9 mouse cellular contexts compared by ENCODE assay signal in genomic region chr9:21032491-21032890, GRCm38 (mm10). TPM values are rescaled to one million over a fixed set of nuclear protein-coding genes. Genes with fewer than 3 reads are reported as not detected.
DNase-seq lines count a peak whose midpoint lies in the region; ATAC-seq and TF ChIP-seq lines count a peak whose summit lies in the region.
"Had no signal": no experiment of that assay in that cellular context is flagged by ENCODE, and none has a peak within 500 bp of the region (broad histone marks: within the 10 kb centered on the region; RNA-seq: fewer than 3 reads in every experiment).

No protein-coding gene starts in this region.

- H3K36me3 ChIP-seq in ES-Bruce4 (ENCODE audit: control insufficient read depth, insufficient read depth, low read length, poor library complexity, severe bottlenecking) = no peaks in the 10 kb centered on the region
- H3K36me3 ChIP-seq in heart, embryonic 16.5 days (ENCODE audit: control insufficient read depth, insufficient read depth) = no peaks in the 10 kb centered on the region
- H3K36me3 ChIP-seq in liver, embryonic 16.5 days (ENCODE audit: control insufficient read depth, insufficient read depth) = no peaks in the 10 kb centered on the region

- H3K9ac ChIP-seq in ES-Bruce4 (ENCODE audit: low read depth, poor library complexity, severe bottlenecking) = peak overlapping the region; percentile 47
- no peak overlapping the region; the same call in 1 of the 2 replicates for H3K9ac ChIP-seq in heart, embryonic 16.5 days (ENCODE audit: low read length)
- peak overlapping the region; percentile 66 for H3K9ac ChIP-seq in liver, embryonic 16.5 days (ENCODE audit: low read depth, low read length)

- peak; percentile 89 for DNase-seq in heart, adult 11 months
- no peak for DNase-seq in heart, adult 18-20 months
- DNase-seq in cerebellum, adult 9-10 months = no peak
- DNase-seq in cerebellum, postnatal 36 days = no peak

- H3K27ac ChIP-seq in ES-Bruce4 (ENCODE audit: insufficient read depth, low read length) = no peak overlapping the region
- H3K27ac ChIP-seq in heart, embryonic 16.5 days (ENCODE audit: low read length) = no peak overlapping the region
- no peak overlapping the region for H3K27ac ChIP-seq in liver, embryonic 16.5 days (ENCODE audit: low read length)

- no peaks in the 10 kb centered on the region; the same call in 1 of the 2 replicates for H3K27me3 ChIP-seq in ES-Bruce4 (ENCODE audit: control insufficient read depth, insufficient read depth, low read length, poor library complexity, severe bottlenecking)
- H3K27me3 ChIP-seq in heart, embryonic 16.5 days (ENCODE audit: control insufficient read depth, insufficient read depth, low read length) = peaks cover 55% of the 10 kb centered on the region
- peaks cover 58% of the 10 kb centered on the region for H3K27me3 ChIP-seq in liver, embryonic 16.5 days (ENCODE audit: control insufficient read depth, insufficient read depth, low read depth, low read length)

- TF ChIP-seq POLR2A in ES-Bruce4 (IDR thresholded peaks at IDR 0.05; ENCODE audit: insufficient read depth, low read length) = no peak

- H3K9me3 ChIP-seq in ES-Bruce4 (replicated peaks; ENCODE audit: control insufficient read depth, insufficient read depth, low read length, poor library complexity, severe bottlenecking) = no peaks in the 10 kb centered on the region
- no peaks in the 10 kb centered on the region for H3K9me3 ChIP-seq in heart, embryonic 16.5 days (replicated peaks; ENCODE audit: control insufficient read depth, low read length)
- no peaks in the 10 kb centered on the region for H3K9me3 ChIP-seq in liver, embryonic 16.5 days (replicated peaks; ENCODE audit: control insufficient read depth, low read length)

- H3K4me3 ChIP-seq in ES-Bruce4 (ENCODE audit: low read depth, low read length) = peak overlapping the region; percentile 73
- peak overlapping the region; percentile 62 for H3K4me3 ChIP-seq in heart, embryonic 16.5 days (ENCODE audit: low read length)
- peak overlapping the region; percentile 76 for H3K4me3 ChIP-seq in liver, embryonic 16.5 days (ENCODE audit: low read depth, low read length)

- peaks cover 3% of the 10 kb centered on the region for H3K4me1 ChIP-seq in ES-Bruce4 (ENCODE audit: control insufficient read depth, insufficient read depth, low read length)
- peaks cover 50% of the 10 kb centered on the region for H3K4me1 ChIP-seq in heart, embryonic 16.5 days (ENCODE audit: control insufficient read depth, insufficient read depth, low read length)
- H3K4me1 ChIP-seq in liver, embryonic 16.5 days (ENCODE audit: control insufficient read depth, low read depth, low read length) = peaks cover 57% of the 10 kb centered on the region

- no peak for TF ChIP-seq EP300 in ES-Bruce4 (IDR thresholded peaks at IDR 0.05; ENCODE audit: insufficient read depth, low read depth, low read length)

- no peak for TF ChIP-seq CTCF in ES-Bruce4 (IDR thresholded peaks at IDR 0.05; ENCODE audit: low read depth, low read length)

- 3% methylated on average over 7 of the region's 7 CpGs for WGBS in heart, embryonic 16.5 days
- 1% methylated on average over 7 of the region's 7 CpGs for WGBS in liver, embryonic 16.5 days (ENCODE audit: insufficient replicate concordance)

- peak overlapping the region; percentile 95 for H3K4me2 ChIP-seq in heart, embryonic 16.5 days (ENCODE audit: low read depth, low read length)
- H3K4me2 ChIP-seq in liver, embryonic 16.5 days (ENCODE audit: low read depth, low read length) = peak overlapping the region; percentile 99

- no peak for ATAC-seq in heart, embryonic 16.5 days (replicated peaks; ENCODE audit: extremely low read depth, insufficient read depth, low FRiP score)
- ATAC-seq in liver, embryonic 16.5 days (ENCODE audit: low read depth) = no peak
- ATAC-seq in activated CD4-positive, CD25-positive, alpha-beta regulatory T cell, adult 4 months = no peak

RNA-seq across cellular contexts. Expression of gene Icam5, which starts 0.6 kb away (rescaled TPM):
- not detected for total RNA-seq in heart, adult 18-20 months (2021)
- 0.94 and 1.3 TPM in 2 replicates for polyA plus RNA-seq in ES-Bruce4 (2011; ENCODE audit: insufficient read depth, insufficient read length, low read depth, missing spikeins)
- polyA plus RNA-seq in heart, embryonic 16.5 days (2015; fragmentation: Nextera tagmentation; extraction: Ambion mirVana) = 0.08 TPM in 1 of 2 replicates, not detected in the other
- polyA plus RNA-seq in liver, embryonic 16.5 days (2015; fragmentation: Nextera tagmentation; extraction: Ambion mirVana) = 0.26 and 0.30 TPM in 2 replicates
- polyA plus RNA-seq in activated CD4-positive, CD25-positive, alpha-beta regulatory T cell, adult 4 months (2017; shearing (Covaris generic)) = not detected

RNA-seq across cellular contexts. Expression of gene Icam4, which starts 3.3 kb away (rescaled TPM):
- 1 to 10 TPM; 1.2 to 1.3 TPM for total RNA-seq in heart, adult 18-20 months (2021)
- 1.3 TPM in 1 of 2 replicates, not detected in the other for polyA plus RNA-seq in ES-Bruce4 (2011; ENCODE audit: insufficient read depth, insufficient read length, low read depth, missing spikeins)
- polyA plus RNA-seq in heart, embryonic 16.5 days (2015; fragmentation: Nextera tagmentation; extraction: Ambion mirVana) = 2.0 and 3.0 TPM in 2 replicates
- polyA plus RNA-seq in liver, embryonic 16.5 days (2015; fragmentation: Nextera tagmentation; extraction: Ambion mirVana) = 172 and 184 TPM in 2 replicates
- polyA plus RNA-seq in activated CD4-positive, CD25-positive, alpha-beta regulatory T cell, adult 4 months (2017; shearing (Covaris generic)) = 1 to 10 TPM; 2.9 to 3.8 TPM

RNA-seq across cellular contexts. Expression of gene Icam1, which starts 16.7 kb away (rescaled TPM):
- total RNA-seq in heart, adult 18-20 months (2021) = 1 to 10 TPM; 8.7 to 9.1 TPM
- polyA plus RNA-seq in ES-Bruce4 (2011; ENCODE audit: insufficient read depth, insufficient read length, low read depth, missing spikeins) = 24.9 and 25.7 TPM in 2 replicates
- polyA plus RNA-seq in heart, embryonic 16.5 days (2015; fragmentation: Nextera tagmentation; extraction: Ambion mirVana) = 23.8 and 29.6 TPM in 2 replicates
- 10.6 and 11.9 TPM in 2 replicates for polyA plus RNA-seq in liver, embryonic 16.5 days (2015; fragmentation: Nextera tagmentation; extraction: Ambion mirVana)
- polyA plus RNA-seq in activated CD4-positive, CD25-positive, alpha-beta regulatory T cell, adult 4 months (2017; shearing (Covaris generic)) = 10 to 100 TPM; 55.3 to 64.7 TPM

RNA-seq across cellular contexts. Expression of gene Mrpl4, which starts 30.0 kb away (rescaled TPM):
- 100 to 1,000 TPM; 130 to 138 TPM for total RNA-seq in heart, adult 18-20 months (2021)
- polyA plus RNA-seq in ES-Bruce4 (2011; ENCODE audit: insufficient read depth, insufficient read length, low read depth, missing spikeins) = 45.1 and 50.9 TPM in 2 replicates
- polyA plus RNA-seq in heart, embryonic 16.5 days (2015; fragmentation: Nextera tagmentation; extraction: Ambion mirVana) = 170 and 173 TPM in 2 replicates
- 58.0 and 59.8 TPM in 2 replicates for polyA plus RNA-seq in liver, embryonic 16.5 days (2015; fragmentation: Nextera tagmentation; extraction: Ambion mirVana)
- polyA plus RNA-seq in activated CD4-positive, CD25-positive, alpha-beta regulatory T cell, adult 4 months (2017; shearing (Covaris generic)) = 100 to 1,000 TPM; 100 to 103 TPM

RNA-seq across cellular contexts. Expression of gene Zglp1, which starts 34.4 kb away (rescaled TPM):
- not detected for total RNA-seq in heart, adult 18-20 months (2021)
- polyA plus RNA-seq in ES-Bruce4 (2011; ENCODE audit: insufficient read depth, insufficient read length, low read depth, missing spikeins) = 2.5 TPM in 1 of 2 replicates, not detected in the other
- polyA plus RNA-seq in heart, embryonic 16.5 days (2015; fragmentation: Nextera tagmentation; extraction: Ambion mirVana) = 0.72 and 0.77 TPM in 2 replicates
- 0.43 TPM in 1 of 2 replicates, not detected in the other for polyA plus RNA-seq in liver, embryonic 16.5 days (2015; fragmentation: Nextera tagmentation; extraction: Ambion mirVana)
- polyA plus RNA-seq in activated CD4-positive, CD25-positive, alpha-beta regulatory T cell, adult 4 months (2017; shearing (Covaris generic)) = under 1 TPM in 1 of 2 experiments, not detected in 1; 0.66 TPM
- total RNA-seq: adrenal gland, postnatal 4 days had no signal

Comparison
In these comparisons a context has a peak if more than half of its experiments do, and no peak if none do; other contexts are left out.
1. RNA of gene Icam4, which starts 3.3 kb away (polyA plus RNA-seq): 172 to 184 TPM in liver, embryonic 16.5 days; 2.9 to 3.8 TPM in activated CD4-positive, CD25-positive, alpha-beta regulatory T cell, adult 4 months, 2.0 to 3.0 TPM in heart, embryonic 16.5 days and 1.3 TPM in ES-Bruce4; every median in the first group is over 10 times any median in the second.
2. Peak in every context shown above with its lines, with median percentiles within 50 percentile points of each other: H3K4me3 ChIP-seq.